Mouse (Mus musculus) kidney, embryonic 14.5 days (tissue): Measurements from ENCODE around the gene Fgf9. TPM values are rescaled to one million over a fixed set of nuclear protein-coding genes. Genes with fewer than 3 reads are reported as not detected.

Source experiments
- ATAC-seq: fragments of 200-750 bp; cut with Nextera tagmentation; 2 replicates; pipeline ENCODE4 v1.8.0; 2017; ENCODE audit warnings: moderate number of reproducible peaks, mild to moderate bottlenecking, moderate TSS enrichment, moderate library complexity; ENCODE audit not compliant: low FRiP score, low TSS enrichment
- H3K27ac ChIP-seq: fragments of 300-500 bp; sonication (generic); 2 replicates; pipeline ENCODE4 v1.5.1; 2014; ENCODE audit warnings: low read depth, mild to moderate bottlenecking, low read length, moderate library complexity, mixed read lengths
- H3K27me3 ChIP-seq: fragments of 300-500 bp; sonication (generic); 2 replicates; pipeline ENCODE4 v1.6.1; 2014; ENCODE audit warnings: mild to moderate bottlenecking, low read length; ENCODE audit not compliant: control insufficient read depth, insufficient read depth
- H3K36me3 ChIP-seq: fragments of 300-500 bp; sonication (generic); 2 replicates; pipeline ENCODE4 v1.6.1; 2014; ENCODE audit warnings: low read length, mixed read lengths; ENCODE audit not compliant: control insufficient read depth, insufficient read depth
- H3K4me1 ChIP-seq: fragments of 300-500 bp; sonication (generic); 2 replicates; pipeline ENCODE4 v1.6.1; 2014; ENCODE audit warnings: low read length, mixed read lengths; ENCODE audit not compliant: control insufficient read depth, insufficient read depth
- H3K4me2 ChIP-seq: fragments of 300-500 bp; sonication (generic); replicated peaks from 2 replicates; pipeline ENCODE4 v1.6.1; 2014; ENCODE audit warnings: low read depth, mild to moderate bottlenecking, low read length
- H3K4me3 ChIP-seq: fragments of 300-500 bp; sonication (generic); 2 replicates; pipeline ENCODE4 v1.5.1; 2014; ENCODE audit warnings: mild to moderate bottlenecking, low read length
- H3K9ac ChIP-seq: fragments of 300-500 bp; sonication (generic); 2 replicates; pipeline ENCODE4 v1.6.1; 2014; ENCODE audit warnings: low read depth, mild to moderate bottlenecking, low read length, moderate library complexity
- H3K9me3 ChIP-seq: fragments of 300-500 bp; sonication (generic); 2 replicates; pipeline ENCODE4 v1.6.1; 2016; ENCODE audit warnings: low read length; ENCODE audit not compliant: control insufficient read depth
- WGBS: fragments of 180-500 bp; shearing (Covaris S2); extraction: QIAGEN DNeasy Blood & Tissue Kit; methylation state at CpG from one replicate; pipeline ENCODE4 v1.1.7; 2014; 5-methylcytosine and 5-hydroxymethylcytosine counted together
- polyA plus RNA-seq: library from polyadenylated mRNA; unstranded; fragments of >200 nt; fragmentation: Nextera tagmentation; extraction: Ambion mirVana; gene quantifications from 2 replicates; pipeline ENCODE4 v1.2.1, GENCODE M21; 2014

Gene Fgf9
- polyA plus RNA-seq, 1 experiment from 2014 or later = 7.1 TPM

DNA sequence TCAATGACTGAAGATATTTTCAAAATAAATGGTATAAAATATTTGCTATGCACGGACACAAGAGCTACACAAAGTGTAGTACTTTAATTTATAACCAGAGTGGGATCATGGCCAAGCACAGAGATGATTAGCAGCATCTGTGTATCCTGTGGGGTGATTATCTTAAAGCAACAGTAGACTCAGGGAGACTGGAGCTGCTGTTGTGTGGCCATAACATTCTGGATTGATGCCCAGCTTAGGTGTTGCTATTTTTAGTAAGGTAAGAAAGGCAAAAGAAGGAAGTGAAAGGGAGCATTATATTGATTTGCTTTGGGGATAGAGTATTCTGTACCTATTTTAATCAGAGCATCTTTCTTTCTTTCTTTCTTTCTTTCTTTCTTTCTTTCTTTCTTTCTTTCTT, 11.6 kb downstream of the Fgf9 start:
- no peaks in the 10 kb centered on the region for H3K36me3 ChIP-seq
- H3K4me3 ChIP-seq = no peak overlapping the region
- no peaks in the 10 kb centered on the region for H3K4me1 ChIP-seq
- 61% methylated on average over 1 of the region's 1 CpGs for WGBS
- H3K9me3 ChIP-seq = no peaks in the 10 kb centered on the region
- no peak for ATAC-seq
- no peak overlapping the region for H3K9ac ChIP-seq
- H3K4me2 ChIP-seq = no peak overlapping the region
- peaks cover 14% of the 10 kb centered on the region for H3K27me3 ChIP-seq
- H3K27ac ChIP-seq = no peak overlapping the region

DNA sequence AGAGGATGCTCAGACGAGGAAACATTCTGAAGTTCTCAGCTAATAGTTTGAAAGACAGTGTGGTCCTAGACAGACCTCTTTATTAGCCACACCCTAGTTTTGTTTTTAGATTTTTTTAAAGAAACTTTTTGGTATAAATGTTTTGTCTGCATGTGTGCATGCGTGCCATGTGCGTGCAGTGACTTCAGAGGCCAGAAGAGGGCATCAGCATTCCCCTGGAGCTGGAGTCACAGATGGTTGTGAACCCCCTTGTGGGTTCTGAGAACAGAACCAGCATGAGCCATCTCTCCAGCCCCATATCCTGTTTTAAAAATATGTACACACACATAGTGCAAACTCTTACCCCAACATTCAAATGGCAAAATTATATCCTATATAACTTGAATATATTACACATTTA, 13.9 kb downstream of the Fgf9 start:
- no peak for ATAC-seq
- Histone ChIP-seq H3K9me3 (no peaks in the 10 kb centered on the region), H3K27me3 (no peaks in the 10 kb centered on the region; the same call in 1 of the 2 replicates), H3K9ac (no peak overlapping the region), H3K4me2 (no peak overlapping the region), H3K27ac (no peak overlapping the region), H3K4me3 (no peak overlapping the region), H3K4me1 (no peaks in the 10 kb centered on the region), H3K36me3 (no peaks in the 10 kb centered on the region)
- WGBS = over 99% methylated on average over 3 of the region's 3 CpGs

DNA sequence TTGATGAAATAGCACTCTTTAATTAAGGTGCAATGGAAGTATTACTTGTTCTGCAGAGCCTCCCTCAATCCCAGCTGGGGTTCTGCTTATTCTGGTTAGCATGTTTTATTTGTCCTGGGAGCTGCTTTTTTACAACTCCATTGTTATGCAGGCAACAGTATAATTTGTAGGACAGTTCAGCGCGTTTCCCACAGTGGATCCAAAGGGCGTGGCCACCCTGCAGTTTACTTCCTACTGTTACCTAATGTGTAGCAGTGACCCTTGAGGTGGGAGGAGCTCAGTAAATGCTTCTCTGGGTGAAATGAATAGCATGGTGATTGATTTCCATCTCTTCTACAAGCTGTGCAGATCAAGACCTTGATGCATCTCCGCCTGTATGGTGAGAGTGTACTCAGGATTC, 17.0 kb downstream of the Fgf9 start:
- Histone ChIP-seq H3K4me2 (no peak overlapping the region), H3K9me3 (no peaks in the 10 kb centered on the region), H3K4me3 (no peak overlapping the region), H3K4me1 (no peaks in the 10 kb centered on the region), H3K9ac (no peak overlapping the region), H3K27ac (no peak overlapping the region), H3K36me3 (no peaks in the 10 kb centered on the region), H3K27me3 (no peaks in the 10 kb centered on the region; the same call in 1 of the 2 replicates)
- 45% methylated on average over 4 of the region's 4 CpGs for WGBS
- no peak for ATAC-seq

DNA sequence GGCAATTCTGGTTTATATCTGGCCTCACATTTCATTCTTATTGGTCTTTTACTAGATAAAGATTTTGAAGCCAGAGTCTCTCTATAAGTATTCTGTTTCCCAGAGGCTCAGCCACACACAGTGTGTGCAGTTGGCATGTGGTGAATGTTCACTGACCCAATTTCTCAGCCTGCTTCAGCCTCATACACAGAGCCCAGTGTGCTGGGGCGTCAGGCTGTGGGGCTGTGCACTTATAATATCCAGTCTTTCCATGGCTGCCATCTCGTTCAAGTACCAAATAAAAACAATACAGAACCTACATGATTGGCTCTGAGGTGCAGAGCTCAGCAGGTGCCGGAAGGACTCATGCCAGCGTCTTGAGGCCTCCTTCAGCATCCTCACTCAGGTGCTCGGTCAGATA, 19.1 kb downstream of the Fgf9 start:
- Histone ChIP-seq H3K4me2 (no peak overlapping the region), H3K4me1 (no peaks in the 10 kb centered on the region), H3K4me3 (no peak overlapping the region), H3K27ac (no peak overlapping the region), H3K27me3 (no peaks in the 10 kb centered on the region; the same call in 1 of the 2 replicates), H3K36me3 (no peaks in the 10 kb centered on the region), H3K9me3 (no peaks in the 10 kb centered on the region), H3K9ac (no peak overlapping the region)
- 89% methylated on average over 5 of the region's 5 CpGs for WGBS
- ATAC-seq = no peak

DNA sequence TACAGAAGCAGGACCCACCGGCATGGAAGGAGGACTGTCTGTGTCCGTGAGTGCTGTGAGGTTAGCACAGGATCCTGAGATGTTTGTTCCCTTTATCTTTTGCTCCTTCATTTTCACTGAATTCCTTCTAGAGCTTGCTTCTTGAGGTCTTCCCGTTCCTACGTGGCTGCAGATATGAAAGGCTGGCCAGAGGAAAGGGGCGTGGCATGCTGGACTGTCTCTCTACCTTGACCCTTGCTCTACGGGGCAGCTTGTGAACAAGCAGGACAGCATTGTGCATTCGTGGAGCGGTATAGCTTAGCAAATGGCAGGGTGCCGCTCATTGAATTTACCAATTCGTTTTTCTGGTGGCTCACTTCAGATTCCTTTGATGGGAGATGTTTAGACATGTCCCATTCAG, 21.0 kb downstream of the Fgf9 start:
- WGBS = 82% methylated on average over 10 of the region's 10 CpGs

DNA sequence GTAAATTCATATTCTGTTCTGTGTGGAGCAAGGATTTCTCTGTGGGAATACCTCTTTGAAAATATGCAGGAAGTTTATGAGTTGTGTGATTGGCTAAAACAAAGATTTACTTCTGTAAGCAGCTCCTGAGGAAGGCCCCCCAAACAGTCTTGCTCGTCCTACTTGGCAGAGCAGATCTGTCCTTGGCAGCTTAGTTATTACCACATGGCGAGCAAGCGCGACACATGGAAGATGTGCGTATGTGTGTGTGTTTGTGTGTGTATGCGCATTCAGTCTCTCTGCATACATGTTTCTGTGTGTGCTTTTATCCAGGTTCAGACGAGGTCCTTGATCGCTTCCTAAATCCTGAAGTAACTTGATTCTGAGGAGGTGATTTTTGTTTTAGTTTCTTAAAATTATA, 29.3 kb downstream of the Fgf9 start:
- H3K27ac ChIP-seq = no peak overlapping the region

More for the DNA sequence above, 21.0 kb downstream of the Fgf9 start:
- Histone ChIP-seq H3K4me2 (no peak overlapping the region), H3K4me1 (no peaks in the 10 kb centered on the region), H3K36me3 (no peaks in the 10 kb centered on the region), H3K27ac (no peak overlapping the region), H3K9ac (no peak overlapping the region), H3K27me3 (no peaks in the 10 kb centered on the region; the same call in 1 of the 2 replicates), H3K9me3 (no peaks in the 10 kb centered on the region), H3K4me3 (no peak overlapping the region)
- ATAC-seq = no peak

DNA sequence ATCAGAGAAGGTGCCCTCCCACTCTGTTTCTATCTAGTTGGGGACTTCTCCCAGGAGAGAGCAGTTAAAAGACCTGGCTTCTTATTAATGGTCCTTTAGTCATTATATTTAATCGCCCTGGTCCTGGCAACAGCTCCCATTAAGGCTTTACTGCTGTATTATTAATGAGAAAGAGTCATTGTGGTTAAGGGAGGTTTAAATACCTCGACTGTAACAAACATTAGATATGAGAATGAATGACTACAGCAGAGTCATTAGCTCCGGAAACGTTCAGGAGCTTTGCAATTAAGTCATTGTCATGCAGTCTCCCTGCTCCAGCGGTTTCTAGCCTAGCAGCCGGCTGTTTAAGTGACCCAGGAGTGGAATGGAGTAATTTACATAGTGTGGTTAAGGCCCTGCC, 31.0 kb downstream of the Fgf9 start:
- H3K4me3 ChIP-seq = no peak overlapping the region
- H3K4me1 ChIP-seq = no peaks in the 10 kb centered on the region
- no peak for ATAC-seq
- H3K27ac ChIP-seq = no peak overlapping the region
- no peaks in the 10 kb centered on the region for H3K27me3 ChIP-seq
- H3K9me3 ChIP-seq = no peaks in the 10 kb centered on the region
- 9% methylated on average over 6 of the region's 6 CpGs for WGBS
- H3K9ac ChIP-seq = no peak overlapping the region
- no peak overlapping the region for H3K4me2 ChIP-seq
- no peaks in the 10 kb centered on the region for H3K36me3 ChIP-seq

More for the DNA sequence above, 29.3 kb downstream of the Fgf9 start:
- no peak overlapping the region for H3K9ac ChIP-seq
- no peak overlapping the region for H3K4me3 ChIP-seq
- no peak for ATAC-seq
- no peaks in the 10 kb centered on the region for H3K9me3 ChIP-seq
- no peaks in the 10 kb centered on the region for H3K27me3 ChIP-seq
- 78% methylated on average over 8 of the region's 8 CpGs for WGBS
- no peaks in the 10 kb centered on the region for H3K36me3 ChIP-seq
- H3K4me2 ChIP-seq = no peak overlapping the region
- H3K4me1 ChIP-seq = no peaks in the 10 kb centered on the region

DNA sequence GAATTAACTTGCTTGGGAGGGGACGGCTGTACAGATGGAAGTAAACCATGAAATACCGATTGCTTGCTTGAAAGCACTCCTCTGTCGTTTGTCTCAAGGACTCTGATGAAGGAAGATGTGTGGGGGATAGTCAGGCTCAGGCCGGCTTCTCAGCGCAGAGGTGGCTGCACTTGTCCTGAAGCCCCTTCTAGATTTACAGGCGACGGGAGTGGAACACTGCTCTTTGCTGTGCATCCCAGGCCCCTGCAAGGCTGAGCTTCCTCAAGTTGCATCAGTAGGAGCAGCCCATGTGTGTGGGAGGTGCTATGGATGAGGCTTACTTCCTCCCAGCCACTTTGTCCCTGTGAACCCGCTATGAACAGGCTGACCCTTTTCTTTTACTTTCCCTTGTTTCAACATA, 33.9 kb downstream of the Fgf9 start:
- no peak overlapping the region for H3K4me2 ChIP-seq
- no peaks in the 10 kb centered on the region for H3K36me3 ChIP-seq
- WGBS = 28% methylated on average over 8 of the region's 8 CpGs
- no peak overlapping the region for H3K27ac ChIP-seq
- H3K4me1 ChIP-seq = no peaks in the 10 kb centered on the region
- no peak overlapping the region for H3K4me3 ChIP-seq
- no peaks in the 10 kb centered on the region for H3K27me3 ChIP-seq
- no peaks in the 10 kb centered on the region for H3K9me3 ChIP-seq
- no peak overlapping the region for H3K9ac ChIP-seq
- ATAC-seq = peak; percentile 90

DNA sequence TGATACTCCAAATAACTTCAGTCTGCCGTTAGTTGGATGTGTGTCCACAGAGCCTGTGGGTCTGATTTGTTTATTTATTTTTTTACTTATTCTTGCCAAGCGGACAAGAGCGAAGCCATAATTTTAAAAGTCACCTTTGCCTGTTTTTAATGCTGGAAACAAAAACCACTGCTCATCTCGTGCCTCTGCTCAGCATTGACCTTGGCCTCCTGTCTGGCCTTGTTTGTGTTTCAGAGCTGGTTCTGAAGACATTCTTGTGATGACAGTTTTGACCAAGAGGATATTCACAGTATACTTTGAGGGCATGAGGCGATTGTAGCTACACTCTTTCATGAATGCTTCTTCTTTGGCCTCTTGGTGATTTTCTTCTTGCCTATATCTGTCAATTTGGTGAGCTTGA, 35.2 kb downstream of the Fgf9 start:
- H3K36me3 ChIP-seq = no peaks in the 10 kb centered on the region
- no peak for ATAC-seq
- H3K4me2 ChIP-seq = no peak overlapping the region
- 69% methylated on average over 5 of the region's 5 CpGs for WGBS
- H3K4me1 ChIP-seq = no peaks in the 10 kb centered on the region
- H3K9me3 ChIP-seq = no peaks in the 10 kb centered on the region
- H3K9ac ChIP-seq = no peak overlapping the region
- no peaks in the 10 kb centered on the region for H3K27me3 ChIP-seq
- H3K4me3 ChIP-seq = no peak overlapping the region
- no peak overlapping the region for H3K27ac ChIP-seq
